In the genomic region with DNA sequence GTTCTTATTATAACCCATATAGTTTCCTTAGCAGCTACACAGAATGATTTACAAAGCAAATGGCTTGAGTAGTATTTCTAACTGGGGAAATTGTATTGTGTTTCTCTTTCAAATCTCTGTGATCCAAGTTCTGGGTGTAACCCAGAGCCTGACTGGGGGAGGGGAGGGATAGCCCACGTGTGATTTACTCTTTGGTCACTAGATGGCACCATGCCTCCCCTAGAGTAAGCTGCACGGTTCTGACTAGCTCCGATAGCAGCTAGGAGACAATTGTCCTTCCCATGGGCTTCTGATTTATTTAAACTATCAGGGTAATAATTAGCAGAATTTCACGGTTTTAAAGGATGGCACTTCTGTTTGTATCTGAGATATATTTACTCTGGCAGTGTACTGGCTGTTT, we compare ENCODE assay signal across 9 mouse cellular contexts.
DNase-seq lines count a peak whose midpoint lies in the region; ATAC-seq and TF ChIP-seq lines count a peak whose summit lies in the region.
"Had no signal": no experiment of that assay in that cellular context is flagged by ENCODE, and none has a peak within 500 bp of the region (broad histone marks: within the 10 kb centered on the region; RNA-seq: fewer than 3 reads in every experiment).

No protein-coding gene starts in this region.

- peak; percentile 97 for ATAC-seq in forebrain, postnatal 0 days
- ATAC-seq in hindbrain, embryonic 13.5 days (ENCODE audit: low FRiP score): peak; percentile 92
- ATAC-seq in lung, embryonic 16.5 days (ENCODE audit: low read depth): peak; percentile 89

- no peak overlapping the region for H3K4me2 ChIP-seq in forebrain, postnatal 0 days (ENCODE audit: low read depth)
- no peak overlapping the region for H3K4me2 ChIP-seq in hindbrain, embryonic 13.5 days
- no peak overlapping the region for H3K4me2 ChIP-seq in lung, embryonic 16.5 days (ENCODE audit: low read depth, low read length)

- no peaks in the 10 kb centered on the region for H3K27me3 ChIP-seq in forebrain, postnatal 0 days (ENCODE audit: insufficient read depth, low read length)
- no peaks in the 10 kb centered on the region for H3K27me3 ChIP-seq in hindbrain, embryonic 13.5 days
- H3K27me3 ChIP-seq in lung, embryonic 16.5 days (ENCODE audit: control insufficient read depth, insufficient read depth, low read depth, low read length): no peaks in the 10 kb centered on the region
- H3K27me3 ChIP-seq: megakaryocyte, embryonic 14.5 days had no signal

- no peaks in the 10 kb centered on the region for H3K9me3 ChIP-seq in forebrain, postnatal 0 days (ENCODE audit: low read length)
- H3K9me3 ChIP-seq in hindbrain, embryonic 13.5 days: no peaks in the 10 kb centered on the region
- H3K9me3 ChIP-seq in lung, embryonic 16.5 days (ENCODE audit: control insufficient read depth, low read length): no peaks in the 10 kb centered on the region
- H3K9me3 ChIP-seq: megakaryocyte, embryonic 14.5 days had no signal

- peak; percentile 90 for TF ChIP-seq CTCF in forebrain, postnatal 0 days (IDR thresholded peaks at IDR 0.05; ENCODE audit: low read depth)

- no peak overlapping the region for H3K4me3 ChIP-seq in forebrain, postnatal 0 days (ENCODE audit: low read depth, low read length)
- H3K4me3 ChIP-seq in hindbrain, embryonic 13.5 days: no peak overlapping the region
- H3K4me3 ChIP-seq in lung, embryonic 16.5 days (ENCODE audit: low read length): no peak overlapping the region
- H3K4me3 ChIP-seq: megakaryocyte, embryonic 14.5 days had no signal

- no peak overlapping the region for H3K27ac ChIP-seq in forebrain, postnatal 0 days (ENCODE audit: low read depth, low read length)
- no peak overlapping the region for H3K27ac ChIP-seq in hindbrain, embryonic 13.5 days
- no peak overlapping the region for H3K27ac ChIP-seq in lung, embryonic 16.5 days (ENCODE audit: low read length)

- H3K4me1 ChIP-seq in forebrain, postnatal 0 days (ENCODE audit: insufficient read depth): peaks cover 6% of the 10 kb centered on the region; the same call in 1 of the 2 replicates
- 0 out of 2 replicates have a peak, but pooled peaks cover 6% of the 10 kb centered on the region for H3K4me1 ChIP-seq in hindbrain, embryonic 13.5 days (replicated peaks)
- no peaks in the 10 kb centered on the region for H3K4me1 ChIP-seq in lung, embryonic 16.5 days (replicated peaks; ENCODE audit: control insufficient read depth, insufficient read depth, low read length)
- H3K4me1 ChIP-seq: megakaryocyte, embryonic 14.5 days had no signal

- peak; percentile 85 for DNase-seq in NIH3T3 (ENCODE audit: low read depth)
- DNase-seq in cerebellum, adult 18-20 months: peak; percentile 77 to 80
- peak; percentile 94 for DNase-seq in forebrain, postnatal 0 days
- peak; percentile 79 for DNase-seq in layer of hippocampus, adult 9-11 months
- DNase-seq in ovary, postnatal 14 days (ENCODE audit: low spot score): peak; percentile 69
- DNase-seq in thymus, postnatal 0 days (ENCODE audit: low spot score): peak; percentile 67

- H3K36me3 ChIP-seq in forebrain, postnatal 0 days (ENCODE audit: insufficient read depth): no peaks in the 10 kb centered on the region
- no peaks in the 10 kb centered on the region for H3K36me3 ChIP-seq in hindbrain, embryonic 13.5 days
- H3K36me3 ChIP-seq in lung, embryonic 16.5 days (ENCODE audit: control insufficient read depth, insufficient read depth, low read length): no peaks in the 10 kb centered on the region

- WGBS in forebrain, postnatal 0 days: 1% methylated on average over 4 of the region's 4 CpGs
- WGBS in hindbrain, embryonic 13.5 days: 0% methylated on average over 4 of the region's 4 CpGs
- WGBS in lung, embryonic 16.5 days: 1% methylated on average over 4 of the region's 4 CpGs

- H3K9ac ChIP-seq in forebrain, postnatal 0 days: no peak overlapping the region
- no peak overlapping the region for H3K9ac ChIP-seq in hindbrain, embryonic 13.5 days
- H3K9ac ChIP-seq in lung, embryonic 16.5 days (ENCODE audit: low read length): no peak overlapping the region
